Mouse (Mus musculus) brain, adult 2 months (tissue): ENCODE data around the gene Ckap4.
A peak's percentile ranks its signal among the peaks of the same experiment; 100 is the strongest.
"Not testable (repeated sequence)": the region's sequence is repeated elsewhere in the genome, so short reads cannot be mapped to it uniquely, and the experiment has no call there.

Experiments used
- DNase-seq: peaks from one replicate; pipeline ENCODE4 v3.0.0; 2011; ENCODE audit warnings: low read depth, low spot score

Ckap4 gene

DNA sequence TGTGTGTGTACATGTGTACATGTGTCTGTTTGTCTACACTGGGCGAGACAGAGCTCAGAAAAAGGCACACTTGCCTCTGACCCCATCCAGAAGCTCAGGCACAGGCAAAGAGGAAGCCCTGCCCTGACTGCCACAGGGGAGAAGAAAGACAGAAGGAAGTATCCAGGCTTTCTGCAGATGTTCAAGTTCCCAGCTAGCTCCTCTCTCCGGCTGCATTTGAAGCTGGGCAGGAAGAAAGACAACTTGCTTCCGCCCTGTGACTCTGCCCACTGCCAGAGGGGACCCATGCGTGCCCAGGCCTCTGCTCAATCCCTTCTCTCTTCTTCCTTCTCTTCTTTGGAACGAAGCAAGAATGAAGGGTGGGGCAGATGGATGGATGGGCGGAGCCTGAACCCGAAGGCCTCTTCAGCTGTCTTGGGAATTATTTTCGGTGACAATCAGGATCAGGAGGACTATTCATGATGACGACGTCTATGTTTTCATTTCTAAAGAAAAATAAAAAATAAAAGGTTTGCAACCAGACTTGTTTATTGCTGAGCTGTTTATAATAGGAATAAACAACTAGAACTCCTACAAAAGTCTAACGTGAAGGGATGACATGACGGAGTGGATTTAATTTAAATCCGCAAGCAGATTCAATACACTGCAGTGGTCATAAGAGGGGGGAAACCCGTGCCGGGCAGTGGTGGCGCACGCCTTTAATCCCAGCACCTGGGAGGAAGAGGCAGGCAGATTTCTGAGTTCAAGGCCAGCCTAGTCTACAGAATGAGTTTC, 15.5 kb upstream of the Ckap4 start:
- DNase-seq: no peak

DNA sequence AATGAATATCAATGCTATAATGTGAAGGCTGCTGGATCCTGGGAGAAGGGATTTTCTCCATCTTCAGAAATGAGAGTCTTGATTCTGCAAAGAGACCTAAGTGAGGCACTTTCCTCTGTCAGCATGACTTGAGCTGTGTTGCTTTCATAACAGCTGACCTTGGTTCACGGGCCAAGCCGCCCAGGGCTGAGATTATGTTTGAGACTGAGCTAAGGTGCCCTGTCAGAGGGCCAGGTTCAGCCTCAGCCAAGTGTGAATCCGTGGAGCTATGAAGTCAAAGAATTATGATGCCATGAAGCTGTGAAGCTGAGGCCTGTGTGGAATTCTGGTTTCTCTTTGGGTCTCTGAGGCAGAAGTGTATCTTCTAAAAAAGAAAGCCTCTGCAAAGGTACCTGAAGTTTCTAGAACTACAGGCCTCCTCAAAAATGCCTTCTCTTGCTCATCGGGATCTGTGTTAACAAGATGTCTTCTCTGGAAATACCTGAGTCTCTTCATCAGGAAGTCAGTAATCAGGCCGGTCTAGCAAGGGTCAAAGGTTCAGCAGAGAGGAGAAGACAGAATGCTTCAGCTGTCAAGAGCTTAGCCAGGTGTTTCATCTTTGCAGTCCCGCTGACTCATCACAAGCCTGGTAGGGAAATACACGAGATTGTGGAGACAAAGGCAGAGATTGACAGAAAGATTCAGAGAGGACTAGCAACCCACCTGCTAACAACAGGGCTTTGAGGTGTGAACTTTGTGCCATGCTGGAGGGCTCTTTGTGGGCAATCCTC, 11.2 kb upstream of the Ckap4 start:
- DNase-seq: no peak

DNA sequence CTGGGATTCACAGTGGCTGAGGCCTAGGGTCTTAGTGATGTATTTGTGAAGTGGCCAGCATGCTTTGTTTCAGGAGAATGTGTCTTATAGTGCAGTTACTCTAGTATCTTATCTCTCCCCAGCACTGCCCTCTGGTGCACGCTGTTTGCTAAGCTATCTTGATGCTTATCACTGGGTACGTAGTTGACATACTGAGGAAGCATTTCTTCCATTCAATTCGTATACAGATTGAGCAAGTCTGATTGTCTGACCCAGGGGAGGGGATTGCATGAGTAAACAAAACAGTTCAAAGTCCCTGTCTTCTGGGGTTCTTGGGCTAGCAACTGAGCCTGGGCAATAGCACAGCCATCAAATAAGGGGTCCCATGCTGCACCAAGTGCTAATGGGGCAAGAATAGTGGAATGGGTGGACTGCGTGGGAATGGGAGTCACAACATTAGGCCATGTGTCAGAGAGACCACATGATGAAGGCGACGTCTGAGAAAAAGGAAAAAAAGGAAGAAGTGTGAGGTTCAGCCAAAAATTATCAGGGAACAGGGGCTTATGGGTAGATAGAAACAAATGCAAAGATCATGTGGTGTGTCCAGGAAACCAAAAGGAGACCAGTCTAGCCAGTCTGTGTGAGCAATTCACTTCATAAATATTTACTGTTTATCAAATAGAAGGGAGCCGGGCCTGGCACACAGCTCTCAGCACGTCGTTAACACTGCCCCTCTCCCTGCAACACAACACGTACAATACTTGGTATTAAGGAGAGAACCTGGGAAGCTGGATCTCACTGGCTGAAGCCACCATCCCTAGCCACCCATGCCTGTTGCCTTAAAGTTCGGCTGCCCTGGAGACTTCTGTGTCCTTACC, 9.2 kb upstream of the Ckap4 start:
- peak; percentile 36 for DNase-seq

DNA sequence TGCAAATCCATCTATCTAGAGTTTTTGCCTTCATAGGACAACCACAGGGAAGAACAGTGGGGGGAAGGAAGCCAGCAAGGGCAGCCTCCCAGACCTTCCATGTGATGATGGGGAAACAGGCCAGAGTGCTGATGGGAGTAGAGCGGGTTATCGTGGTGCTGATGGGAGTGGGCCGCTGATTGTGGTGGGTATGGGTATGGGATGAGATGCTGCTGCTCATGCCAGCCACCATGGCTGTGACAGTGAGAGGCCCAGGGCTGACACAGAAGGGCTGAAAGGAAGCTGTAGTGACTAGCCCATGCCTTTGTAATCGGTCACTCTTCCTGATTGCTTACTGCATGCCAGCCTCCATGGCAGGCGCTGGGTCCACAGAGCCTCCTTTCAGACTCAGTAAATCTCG, 5.8 kb upstream of the Ckap4 start:
- DNase-seq: no peak

DNA sequence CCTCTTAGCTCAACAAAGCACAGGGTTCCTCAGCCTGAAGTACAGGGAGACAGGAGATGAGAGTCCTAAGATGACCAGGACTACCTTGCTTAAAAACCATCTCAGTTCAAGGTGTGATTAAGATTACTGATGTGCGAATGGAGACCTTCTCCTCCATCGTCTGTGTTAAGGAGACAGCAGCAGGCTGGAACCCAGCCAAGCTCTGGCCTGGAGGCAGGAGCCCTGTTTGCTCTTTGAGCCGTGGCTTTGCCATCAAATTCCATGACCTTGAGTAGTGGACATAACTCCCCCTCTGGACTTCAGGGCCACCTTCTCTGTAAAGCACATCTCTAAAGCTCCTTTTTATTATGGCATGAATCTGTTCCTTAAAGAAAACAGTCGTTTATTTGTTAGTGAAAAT, 2.0 kb upstream of the Ckap4 start:
- no peak for DNase-seq

DNA sequence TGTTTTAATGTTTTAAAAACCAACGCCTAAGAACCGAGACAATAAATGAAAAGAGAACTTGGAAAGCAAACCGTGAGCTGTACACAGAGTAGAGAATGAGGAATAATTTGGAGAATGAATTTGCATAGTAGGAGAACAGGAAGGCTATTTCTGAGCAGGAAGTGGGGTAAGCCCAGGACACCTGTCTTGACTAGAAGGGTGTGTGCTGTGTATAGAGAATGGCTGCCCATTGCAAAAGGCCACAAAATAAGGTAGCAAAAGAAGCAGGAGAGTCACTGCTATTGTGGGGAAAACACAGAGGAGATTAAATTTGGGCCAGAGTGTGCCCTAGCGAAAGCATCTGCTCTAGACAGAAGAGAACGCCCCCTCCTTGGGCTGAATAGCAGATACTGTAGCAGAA, 1.6 kb upstream of the Ckap4 start:
- DNase-seq: peak; percentile 58

DNA sequence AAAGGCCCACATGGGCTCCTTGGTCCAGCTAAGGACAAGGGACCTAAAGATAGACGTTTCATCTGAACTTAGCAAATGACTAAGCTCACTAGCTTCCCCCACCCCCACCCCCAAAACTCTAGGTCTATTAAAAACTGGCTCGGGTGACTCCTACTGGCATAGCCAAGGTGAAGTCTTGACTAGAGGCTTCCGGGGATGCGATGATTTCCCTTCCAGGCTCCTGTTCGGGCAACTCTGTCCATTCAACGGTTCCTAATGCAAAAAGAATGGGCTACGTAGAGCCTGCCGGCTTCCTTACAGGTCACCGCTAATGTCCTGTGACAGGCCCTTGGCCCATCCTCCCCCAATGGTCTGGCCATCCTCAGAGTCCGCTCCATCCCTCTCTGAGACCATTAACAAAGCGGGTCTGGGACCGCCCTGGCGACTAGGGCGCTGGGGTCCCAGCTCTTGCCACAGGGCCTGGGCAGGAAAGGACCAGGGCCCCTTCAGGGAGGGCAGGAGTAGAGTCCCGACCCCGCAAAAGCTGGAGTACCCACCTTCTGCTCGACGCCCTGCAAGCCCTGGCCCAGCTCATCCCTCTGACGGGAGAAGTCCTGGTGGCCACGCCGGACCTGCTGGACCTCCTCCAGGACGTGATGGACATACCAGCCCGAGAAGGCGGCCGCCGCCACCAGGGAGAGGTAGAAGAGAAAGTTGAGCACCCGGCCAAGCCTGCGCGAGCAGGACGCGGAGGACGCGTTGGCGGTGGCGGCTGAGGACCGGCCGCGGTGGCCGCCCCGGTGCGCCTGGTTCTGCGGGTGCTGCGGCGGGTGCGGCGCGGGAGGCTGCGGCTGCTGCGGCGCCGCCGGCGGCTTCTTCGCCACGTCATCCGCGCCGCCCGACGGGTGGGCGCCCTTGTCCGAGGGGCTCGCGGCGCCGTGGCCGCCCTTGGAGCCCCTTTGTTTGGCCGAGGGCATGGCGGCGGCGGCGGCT, 665 bp downstream of the Ckap4 start:
- DNase-seq: peak; percentile 76

DNA sequence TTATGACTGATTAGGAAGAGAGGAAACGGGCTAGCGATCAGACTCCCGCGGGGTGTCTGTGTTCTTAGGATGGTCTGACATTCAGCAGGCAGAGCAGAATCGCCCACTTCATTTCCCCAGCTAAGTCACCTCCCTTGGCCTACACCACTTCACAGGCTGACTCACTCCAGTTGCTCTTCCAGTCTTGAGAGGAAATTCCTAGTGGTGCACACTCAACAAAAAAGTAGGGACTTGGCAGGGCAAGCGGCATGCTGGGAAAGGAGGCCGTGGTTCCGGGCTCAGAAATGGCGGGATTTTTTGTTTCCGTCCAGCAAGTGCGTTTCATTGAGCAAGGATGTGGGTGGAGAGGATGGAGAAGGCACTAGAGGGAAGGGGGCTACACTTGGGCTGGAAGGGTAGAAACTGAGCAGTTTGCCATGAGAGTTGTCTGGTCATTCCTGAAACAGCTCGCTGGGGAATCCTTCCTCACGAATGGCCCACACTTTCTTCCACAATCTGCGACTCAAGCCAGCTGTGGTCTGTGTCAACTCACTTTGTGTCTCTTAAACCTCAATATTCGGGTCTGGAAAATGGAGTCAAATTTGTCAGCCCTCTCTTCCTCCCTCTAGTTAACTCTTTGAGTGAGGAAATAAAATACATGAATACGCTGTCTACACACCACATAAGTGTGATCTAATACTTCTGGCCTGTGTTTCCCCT, 1.5 kb downstream of the Ckap4 start:
- DNase-seq: peak; percentile 89

DNA sequence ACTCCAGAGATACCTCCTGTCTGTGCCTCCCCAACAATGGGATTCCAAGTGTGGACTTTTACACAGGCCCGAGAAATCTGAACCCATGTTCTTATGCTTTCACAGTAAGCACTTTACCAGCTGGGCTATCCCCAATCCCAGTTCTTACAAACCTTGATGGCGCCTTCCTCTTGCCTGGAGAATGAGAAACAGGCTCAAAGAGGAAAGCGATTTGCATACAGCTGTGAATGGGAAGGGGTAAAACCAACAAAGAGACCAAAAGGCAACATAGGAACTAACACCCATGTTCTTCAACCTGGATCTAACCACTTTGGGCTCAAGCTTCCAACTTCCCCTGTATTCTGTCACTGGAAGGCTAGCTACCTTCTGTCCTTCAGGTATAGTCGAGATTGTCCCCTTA, 2.3 kb downstream of the Ckap4 start:
- DNase-seq: no peak

DNA sequence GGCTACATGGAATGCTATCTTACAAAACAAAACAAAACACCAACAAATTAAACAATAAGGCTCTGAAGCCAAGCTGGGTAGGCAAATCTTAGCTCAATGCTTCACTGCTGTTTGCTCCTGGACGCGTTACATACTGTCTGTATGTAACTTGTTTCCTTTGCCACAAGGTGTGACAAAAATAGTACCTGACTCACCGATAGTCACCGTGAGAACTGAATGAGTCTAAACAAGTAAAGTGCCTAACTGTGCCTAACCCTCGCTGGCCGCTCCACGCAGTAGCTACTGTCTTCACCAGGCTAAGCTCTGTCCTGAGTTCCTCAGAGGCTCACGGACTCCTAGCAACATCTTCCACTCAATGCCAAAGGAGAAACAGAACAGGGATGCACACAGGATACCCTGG, 3.5 kb downstream of the Ckap4 start:
- DNase-seq: peak; percentile 47

DNA sequence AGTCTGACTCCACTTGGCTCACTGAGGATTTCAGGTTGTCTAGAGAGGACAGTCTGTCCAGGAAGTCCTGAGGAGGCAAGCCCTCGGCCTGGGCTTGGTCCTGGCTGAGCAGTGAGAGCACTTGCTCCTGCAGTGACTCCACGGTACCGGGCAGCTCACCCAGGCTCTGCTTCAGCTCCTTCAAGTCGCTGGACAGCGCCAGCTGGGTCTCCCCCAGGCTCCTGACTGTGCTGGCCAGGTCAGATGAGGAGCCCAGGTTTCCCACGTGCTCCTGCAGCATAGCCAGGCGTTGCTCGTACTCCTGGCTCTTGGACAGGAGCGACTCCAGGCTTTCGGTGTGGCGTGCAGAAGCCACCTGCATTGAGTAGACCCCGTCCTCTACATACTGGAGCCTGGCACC, 6.2 kb downstream of the Ckap4 start:
- DNase-seq: no peak

DNA sequence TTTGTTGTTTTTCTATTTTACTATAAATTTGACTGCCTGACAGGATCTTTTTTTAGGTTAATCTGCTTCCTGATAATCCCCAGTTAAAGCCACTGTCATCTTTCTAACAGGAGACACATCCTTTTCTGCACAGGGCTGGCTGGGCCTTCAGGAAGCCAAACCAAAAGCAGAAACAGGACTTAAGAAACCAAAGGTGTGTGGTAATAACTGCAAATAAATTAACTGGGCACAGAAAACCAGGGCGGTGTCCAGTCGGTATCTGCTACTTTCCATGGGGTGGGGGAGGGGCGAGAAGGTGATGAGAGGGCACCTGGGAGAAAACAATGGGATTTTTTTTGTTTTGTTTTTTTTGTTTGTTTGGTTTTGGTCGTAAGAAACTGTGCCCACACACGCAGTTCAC, 6.8 kb downstream of the Ckap4 start:
- no peak for DNase-seq

DNA sequence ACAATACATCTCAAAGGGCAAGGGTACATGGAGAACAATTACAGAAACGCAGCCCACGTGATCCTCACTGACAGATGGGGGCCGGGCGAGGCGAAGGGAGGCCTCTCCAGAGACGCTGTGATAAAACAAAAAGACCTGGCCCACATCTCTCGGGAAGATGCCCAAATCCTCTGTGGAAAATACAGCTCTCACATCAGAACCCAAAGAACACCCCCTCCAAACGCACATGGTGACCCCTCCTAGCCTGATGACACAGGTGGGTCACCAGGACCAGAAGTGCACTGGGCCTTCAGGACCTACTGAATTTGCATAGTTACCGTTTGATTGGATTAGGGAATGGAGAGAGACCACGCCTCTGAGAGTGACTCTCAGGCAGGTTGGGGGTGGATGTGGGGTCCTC, 7.4 kb downstream of the Ckap4 start:
- no peak for DNase-seq

DNA sequence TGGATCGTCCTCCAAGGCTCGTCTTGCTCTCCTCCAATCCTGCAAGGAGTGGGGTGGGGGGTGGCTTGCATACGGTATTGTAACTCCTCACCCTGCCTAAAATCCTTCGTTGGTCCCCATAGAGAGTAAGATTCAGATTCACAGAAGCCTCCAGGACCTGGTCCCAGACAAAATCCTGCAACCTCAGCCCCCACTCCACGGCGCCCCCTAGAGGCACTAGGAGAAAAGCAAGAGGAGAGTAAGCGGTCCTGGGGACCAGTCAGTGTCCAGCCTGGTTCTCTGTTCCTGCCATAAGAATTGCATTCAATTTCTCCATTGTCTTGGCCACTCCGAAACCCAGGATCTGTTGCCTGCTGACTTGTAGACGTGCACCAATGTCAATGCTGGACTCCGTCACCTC, 10.2 kb downstream of the Ckap4 start:
- no peak for DNase-seq

DNA sequence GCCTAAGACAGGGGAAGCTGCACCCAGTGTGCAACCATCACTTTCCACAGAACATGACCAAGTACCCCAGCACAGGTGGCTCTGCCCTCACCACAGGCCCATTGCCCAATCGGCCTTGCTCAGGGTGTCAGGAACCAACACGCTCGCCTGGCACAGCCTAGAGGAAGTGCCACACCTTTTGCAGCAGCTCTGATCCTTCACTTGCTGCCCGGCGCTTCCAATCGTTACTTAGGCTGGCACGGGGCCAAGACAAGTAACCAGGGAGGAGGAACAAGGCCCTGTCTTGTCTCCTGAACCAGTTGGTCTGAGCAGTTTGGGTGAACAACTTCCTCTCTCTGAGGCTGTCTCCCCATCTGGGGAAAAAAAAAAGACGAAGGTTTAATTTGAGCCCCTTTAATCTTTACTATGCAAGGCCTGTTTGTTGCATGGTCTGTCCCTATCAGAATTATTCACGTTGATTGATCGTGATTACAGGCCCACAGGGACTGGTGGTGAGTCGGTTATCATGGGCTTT, 17.4 kb downstream of the Ckap4 start:
- DNase-seq: no peak

DNA sequence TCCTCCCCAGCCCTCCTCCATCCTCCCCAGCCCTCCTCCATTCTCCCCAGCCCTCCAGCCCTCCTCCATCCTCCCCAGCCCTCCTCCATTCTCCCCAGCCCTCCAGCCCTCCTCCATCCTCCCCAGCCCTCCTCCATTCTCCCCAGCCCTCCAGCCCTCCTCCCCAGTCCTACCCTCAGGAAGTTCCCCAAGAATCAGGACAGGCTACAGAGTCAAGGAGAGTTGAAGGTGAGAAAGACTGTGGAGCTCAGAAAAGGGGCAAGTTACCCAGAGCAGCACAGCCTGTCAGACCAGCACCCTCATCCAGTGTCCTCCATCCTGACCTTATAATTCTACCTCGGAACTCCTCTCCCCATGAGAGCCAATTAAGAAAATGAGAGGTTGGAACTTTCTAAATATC, 17.9 kb downstream of the Ckap4 start:
- DNase-seq: not testable (repeated sequence)

DNA sequence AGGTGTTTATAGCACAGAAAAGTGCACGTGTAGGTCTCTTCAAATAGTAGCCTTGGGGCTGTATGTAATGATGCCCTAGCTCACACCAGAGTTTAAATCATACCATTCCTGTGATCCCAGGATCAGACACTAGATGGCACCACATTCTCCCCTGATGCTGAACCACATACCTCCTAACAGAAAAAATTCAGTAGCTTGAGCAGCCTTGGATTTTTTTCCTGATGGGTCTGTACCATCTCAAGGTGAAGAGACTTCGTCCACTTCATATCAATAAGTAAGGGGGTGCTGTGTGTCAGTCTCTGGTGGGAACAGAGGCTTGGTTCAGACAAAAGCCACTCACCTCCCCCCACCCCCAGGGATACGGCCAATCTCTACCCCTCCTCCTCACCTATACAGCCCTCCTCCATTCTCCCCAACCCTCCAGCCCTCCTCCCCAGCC, 18.3 kb downstream of the Ckap4 start:
- peak; percentile 89 for DNase-seq

DNA sequence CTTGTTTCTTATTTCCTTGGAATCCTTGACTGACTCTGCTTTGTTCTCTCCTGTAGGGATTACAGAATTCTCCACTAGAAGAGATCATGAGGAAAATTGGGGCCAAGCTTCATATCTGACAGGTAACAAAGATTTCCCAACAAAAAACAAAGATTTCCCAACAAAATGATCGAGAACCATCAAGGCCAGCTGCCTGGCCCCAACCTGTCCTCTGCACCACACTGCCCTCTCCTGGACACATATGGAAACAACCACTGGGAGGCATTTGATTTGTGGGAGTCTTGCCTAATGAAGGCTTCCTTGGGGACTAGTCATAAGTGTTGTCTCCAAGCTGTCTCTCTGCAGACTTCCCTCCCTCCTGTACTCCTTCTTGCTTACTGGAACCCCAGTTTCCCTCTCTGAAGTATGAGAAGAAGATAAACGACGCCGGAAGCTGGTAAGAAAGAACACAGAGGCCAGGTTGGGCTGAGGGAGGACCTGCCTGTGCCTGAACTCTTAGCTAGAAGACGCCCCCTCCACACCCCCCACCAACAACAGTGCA, 19.8 kb downstream of the Ckap4 start:
- DNase-seq: peak; percentile 68

DNA sequence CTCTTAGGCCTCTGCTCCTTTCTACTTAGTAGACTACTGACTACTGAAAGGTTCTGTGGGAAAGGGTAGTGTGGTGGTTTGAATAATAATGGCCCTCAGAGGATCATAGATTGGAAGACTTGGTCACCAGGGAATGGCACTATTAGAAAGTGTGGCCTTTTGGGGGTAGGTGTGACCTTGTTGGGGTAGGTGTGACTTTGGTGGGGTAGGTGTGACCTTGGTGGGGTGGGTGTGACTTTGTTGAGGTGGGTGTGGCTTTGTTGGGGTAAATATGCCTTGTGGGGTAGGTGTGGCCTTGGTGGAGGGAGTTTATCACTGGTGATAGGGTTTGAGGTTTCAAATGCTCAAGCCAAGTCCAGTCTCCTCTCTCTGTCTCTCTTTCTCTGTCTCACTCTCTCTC, 21.1 kb downstream of the Ckap4 start:
- no peak for DNase-seq

DNA sequence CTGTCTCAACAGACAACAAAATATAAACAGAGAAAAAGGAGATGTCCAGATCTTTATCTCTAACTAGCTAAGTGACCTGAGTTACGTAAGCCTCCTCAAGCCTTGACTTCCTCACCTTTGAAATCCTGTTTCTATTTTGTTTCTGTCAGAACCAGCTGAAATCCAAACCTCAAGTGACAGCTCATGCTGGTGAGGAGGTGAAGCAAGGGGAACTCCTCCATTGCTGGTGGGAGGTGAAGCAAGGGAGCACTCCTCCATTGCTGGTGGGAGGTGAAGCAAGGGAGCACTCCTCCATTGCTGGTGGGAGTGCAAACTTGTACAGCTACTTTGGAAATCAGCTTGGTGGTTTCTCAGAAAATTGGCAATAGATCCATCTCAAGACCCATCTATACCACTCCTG, 25.3 kb downstream of the Ckap4 start:
- no peak for DNase-seq
